Mouse (Mus musculus) gastrocnemius, postnatal 4 days (tissue): ENCODE data around the gene Fut11. TPM values are rescaled to one million over a fixed set of nuclear protein-coding genes. Genes with fewer than 3 reads are reported as not detected.

ENCODE experiments used
- DNase-seq, 2 experiments: peaks; one replicate each; pipeline ENCODE4 v3.0.0; 2021 to 2022; ENCODE audit warnings: low spot score in 2 of 2, mixed read lengths in 2 of 2
- long read RNA-seq, 2 experiments: library from polyadenylated mRNA; stranded (forward); transcript quantifications; one replicate each; pipeline ENCODE4 v2.0.0; 2021
- total RNA-seq, 2 experiments: library from RNA; stranded (reverse); gene quantifications; 2 replicates each; pipeline ENCODE4 v1.2.3; 2021

The Fut11 gene
- 10 to 100 TPM; 16.0 to 16.4 TPM for total RNA-seq
- long read RNA-seq, experiment 1, full-length matches to known transcripts = 23 of 26 reads
- long read RNA-seq, experiment 1, partial matches to known transcripts = 0 of 26 reads
- long read RNA-seq, experiment 1, other reads (novel, unspliced or antisense) = 3 of 26 reads
- long read RNA-seq, experiment 2, full-length matches to known transcripts = 36 of 39 reads
- long read RNA-seq, experiment 2, partial matches to known transcripts = 0 of 39 reads
- long read RNA-seq, experiment 2, other reads (novel, unspliced or antisense) = 3 of 39 reads

- peak; percentile 83 to 92 for DNase-seq
Observed at GRCm38 (mm10) chr14:20694884-20695760, at the start of gene Fut11. Gene Fut11 (plus strand): TSS chr14:20694968.

GRCm38 (mm10) chr14:20645547-20645946, 49.2 kb upstream of the Fut11 start:
- no peak for DNase-seq

- no peak for DNase-seq
Observed at GRCm38 (mm10) chr14:20646381-20646780, 48.4 kb upstream of the Fut11 start.

GRCm38 (mm10) chr14:20651000-20651399, 43.8 kb upstream of the Fut11 start:
- peak in 1 of 2 experiments; percentile 48 for DNase-seq

- DNase-seq = peak in 1 of 2 experiments; percentile 16
Observed at GRCm38 (mm10) chr14:20651722-20652256, 43.0 kb upstream of the Fut11 start.

- no peak for DNase-seq
Observed at GRCm38 (mm10) chr14:20654690-20655421, 39.9 kb upstream of the Fut11 start.

GRCm38 (mm10) chr14:20655731-20656130, 39.0 kb upstream of the Fut11 start:
- DNase-seq = no peak

- DNase-seq = peak in 1 of 2 experiments; percentile 28
Observed at GRCm38 (mm10) chr14:20656361-20656760, 38.4 kb upstream of the Fut11 start, which contains the start of gene Myoz1. Gene Myoz1 (minus strand): TSS chr14:20656540.

- DNase-seq = peak in 1 of 2 experiments; percentile 37
Observed at GRCm38 (mm10) chr14:20658326-20658725, 36.4 kb upstream of the Fut11 start.

- DNase-seq = no peak
Observed at GRCm38 (mm10) chr14:20658902-20659301, 35.9 kb upstream of the Fut11 start.

GRCm38 (mm10) chr14:20659687-20660086, 35.1 kb upstream of the Fut11 start:
- no peak for DNase-seq

- DNase-seq = peak; percentile 88 to 94
Observed at GRCm38 (mm10) chr14:20660827-20661660, 33.7 kb upstream of the Fut11 start.

- DNase-seq = peak in 1 of 2 experiments; percentile 37
Observed at GRCm38 (mm10) chr14:20661661-20662331, 33.0 kb upstream of the Fut11 start.

GRCm38 (mm10) chr14:20662740-20663139, 32.0 kb upstream of the Fut11 start:
- DNase-seq = no peak

- no peak for DNase-seq
Observed at GRCm38 (mm10) chr14:20663601-20664000, 31.2 kb upstream of the Fut11 start.

GRCm38 (mm10) chr14:20664436-20664835, 30.3 kb upstream of the Fut11 start:
- DNase-seq = peak in 1 of 2 experiments; percentile 16

- DNase-seq = no peak
Observed at GRCm38 (mm10) chr14:20667469-20667868, 27.3 kb upstream of the Fut11 start.

- DNase-seq = peak in 1 of 2 experiments; percentile 59
Observed at GRCm38 (mm10) chr14:20668154-20668810, 26.5 kb upstream of the Fut11 start, which contains the start of gene Synpo2l. Gene Synpo2l (minus strand): TSS chr14:20668354.

GRCm38 (mm10) chr14:20672990-20673389, 21.8 kb upstream of the Fut11 start:
- peak in 1 of 2 experiments; percentile 26 for DNase-seq
